9 mouse cellular contexts compared by ENCODE assay signal in the genomic region with DNA sequence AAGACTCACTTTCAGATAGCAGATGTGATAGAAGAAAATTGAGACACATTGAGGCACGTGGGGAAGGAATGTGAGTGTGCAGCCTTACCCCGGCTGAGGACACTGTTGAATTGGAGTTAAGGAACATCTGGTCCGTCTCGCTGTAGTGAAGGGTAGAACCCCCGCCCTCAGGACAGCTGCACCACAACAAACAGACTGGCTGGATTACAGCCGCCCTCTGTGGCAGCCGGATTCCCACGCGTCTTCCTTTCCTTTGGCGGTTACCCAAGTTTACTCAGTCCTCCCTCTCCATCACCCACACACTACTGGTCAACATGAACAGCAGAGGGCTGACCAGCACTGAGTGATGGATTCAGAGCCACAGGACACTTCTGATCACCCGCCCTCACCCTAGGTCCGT.
DNase-seq lines count a peak whose midpoint lies in the region; ATAC-seq lines count a peak whose summit lies in the region.
"Had no signal": no experiment of that assay in that cellular context is flagged by ENCODE, and none has a peak within 500 bp of the region (broad histone marks: within the 10 kb centered on the region; RNA-seq: fewer than 3 reads in every experiment).

No protein-coding gene starts in this region.

- ATAC-seq in liver, embryonic 11.5 days (replicated peaks; ENCODE audit: low FRiP score), result no peak
- no peak for ATAC-seq in midbrain, embryonic 15.5 days (replicated peaks)

- 78% methylated on average over 12 of the region's 12 CpGs for WGBS in liver, embryonic 11.5 days
- 86% methylated on average over 12 of the region's 12 CpGs for WGBS in midbrain, embryonic 15.5 days

- no peak overlapping the region for H3K9ac ChIP-seq in liver, embryonic 11.5 days (ENCODE audit: low read depth, low read length)
- H3K9ac ChIP-seq in midbrain, embryonic 15.5 days, result no peak overlapping the region

- no peaks in the 10 kb centered on the region for H3K9me3 ChIP-seq in liver, embryonic 11.5 days (ENCODE audit: control insufficient read depth, low read length)
- H3K9me3 ChIP-seq in midbrain, embryonic 15.5 days, result no peaks in the 10 kb centered on the region

- H3K4me3 ChIP-seq in liver, embryonic 11.5 days (ENCODE audit: low read depth, low read length), result no peak overlapping the region
- no peak overlapping the region for H3K4me3 ChIP-seq in midbrain, embryonic 15.5 days

- no peak overlapping the region for H3K27ac ChIP-seq in liver, embryonic 11.5 days (ENCODE audit: low read depth, low read length)
- no peak overlapping the region for H3K27ac ChIP-seq in midbrain, embryonic 15.5 days

- H3K27me3 ChIP-seq in liver, embryonic 11.5 days (replicated peaks; ENCODE audit: control insufficient read depth, insufficient read depth, low read length), result no peaks in the 10 kb centered on the region
- no peaks in the 10 kb centered on the region for H3K27me3 ChIP-seq in midbrain, embryonic 15.5 days (replicated peaks)

- H3K4me1 ChIP-seq in liver, embryonic 11.5 days (replicated peaks; ENCODE audit: control insufficient read depth, insufficient read depth, low read length), result no peaks in the 10 kb centered on the region
- H3K4me1 ChIP-seq in midbrain, embryonic 15.5 days, result no peaks in the 10 kb centered on the region

- DNase-seq in liver, result peak; percentile 6
- DNase-seq in liver, embryonic 11.5 days (ENCODE audit: low spot score), result no peak
- DNase-seq in gastrocnemius, postnatal 4 days (ENCODE audit: low spot score in 2 of 2), result peak; percentile 17 to 52
- DNase-seq in kidney, postnatal 10 days, result peak; percentile 73
- peak; percentile 24 for DNase-seq in ovary, postnatal 36 days (ENCODE audit: low spot score)
- DNase-seq in embryo, embryonic 10 days (ENCODE audit: low spot score), result no peak
- DNase-seq in adrenal gland, postnatal 25 days, result no peak
- DNase-seq: retina, postnatal 1 day had no signal

- H3K36me3 ChIP-seq in liver, embryonic 11.5 days (ENCODE audit: control insufficient read depth, insufficient read depth, low read length), result no peaks in the 10 kb centered on the region
- H3K36me3 ChIP-seq in midbrain, embryonic 15.5 days (replicated peaks), result no peaks in the 10 kb centered on the region

- no peak overlapping the region for H3K4me2 ChIP-seq in liver, embryonic 11.5 days
- no peak overlapping the region for H3K4me2 ChIP-seq in midbrain, embryonic 15.5 days

Comparison
In these comparisons a context has a peak if more than half of its experiments do, and no peak if none do; other contexts are left out.
1. DNase-seq: peak in liver (single experiment), gastrocnemius, postnatal 4 days (2 of 2), kidney, postnatal 10 days (single experiment) and ovary, postnatal 36 days (single experiment); none in liver, embryonic 11.5 days (single experiment), embryo, embryonic 10 days (single experiment) and adrenal gland, postnatal 25 days (single experiment).